Mouse (Mus musculus) layer of hippocampus, postnatal 25 days (tissue): Measurements from ENCODE around the gene Cdsn. TPM values are rescaled to one million over a fixed set of nuclear protein-coding genes. Genes with fewer than 3 reads are reported as not detected.
A peak's percentile ranks its signal among the peaks of the same experiment; 100 is the strongest.

ENCODE experiments used
- DNase-seq, 2 experiments: peaks; one replicate each; pipeline ENCODE4 v3.0.0; 2022; ENCODE audit warnings: mixed read lengths in 2 of 2, low spot score in 1 of 2; ENCODE audit errors: extremely low spot score in 1 of 2
- total RNA-seq, 2 experiments: library from RNA; stranded (reverse); gene quantifications; 2 replicates each; pipeline ENCODE4 v1.2.3; 2021

The Cdsn gene
- total RNA-seq, 2 experiments from 2014 or later: 0.20 to 0.70 TPM

- DNase-seq: no peak
Observed at GRCm38 (mm10) chr17:35567767-35568166, 15.8 kb downstream of the Cdsn start.

GRCm38 (mm10) chr17:35569091-35569944, 17.4 kb downstream of the Cdsn start:
- no peak for DNase-seq

GRCm38 (mm10) chr17:35570836-35571235, 18.9 kb downstream of the Cdsn start:
- DNase-seq: no peak

DNA sequence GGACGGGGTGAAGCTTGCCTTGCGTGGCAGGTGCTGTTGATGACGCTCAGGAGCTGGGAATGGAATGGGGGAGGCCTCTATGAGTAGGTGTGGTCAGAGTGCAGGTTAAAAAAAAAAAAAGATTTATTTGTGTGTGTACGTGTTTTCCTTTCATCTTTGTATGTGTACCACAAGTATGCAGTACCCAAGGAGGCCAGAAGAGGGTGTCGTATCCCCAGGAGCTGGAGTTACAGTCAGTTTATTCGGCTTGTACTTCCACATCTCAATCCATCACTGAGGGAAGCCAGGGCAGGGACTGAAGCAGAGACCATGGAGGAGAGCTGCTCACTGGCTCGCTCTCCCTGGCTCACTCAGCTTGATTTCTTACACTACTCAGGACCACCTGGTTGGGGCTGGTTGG, 19.5 kb downstream of the Cdsn start:
- DNase-seq: no peak

- DNase-seq: peak; percentile 41 to 92
Observed at GRCm38 (mm10) chr17:35578211-35578610, 26.3 kb downstream of the Cdsn start.

DNA sequence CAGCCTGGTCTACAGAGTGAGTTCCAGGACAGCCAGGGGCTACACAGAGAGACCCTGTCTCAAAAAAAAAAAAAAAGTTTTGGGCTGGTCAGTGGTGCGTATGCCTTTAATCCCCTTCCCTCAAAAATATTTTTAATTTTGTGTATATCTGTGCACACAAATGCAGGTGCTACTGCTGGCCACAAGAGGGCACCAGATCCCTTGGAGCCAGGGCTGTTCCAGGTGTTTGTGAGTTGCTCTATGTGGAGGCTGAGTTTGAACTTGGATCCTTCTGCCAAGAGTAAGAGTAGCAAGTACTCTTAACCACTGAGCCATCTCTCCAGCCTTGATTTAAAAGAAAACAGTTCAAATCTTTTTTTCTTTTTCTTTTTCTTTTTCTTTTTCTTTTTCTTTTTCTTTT, 31.0 kb downstream of the Cdsn start:
- no peak for DNase-seq

GRCm38 (mm10) chr17:35584330-35584937, 32.5 kb downstream of the Cdsn start:
- peak; percentile 71 to 94 for DNase-seq

GRCm38 (mm10) chr17:35587291-35587690, 35.4 kb downstream of the Cdsn start:
- DNase-seq: no peak

GRCm38 (mm10) chr17:35588387-35588786, 36.5 kb downstream of the Cdsn start:
- no peak for DNase-seq

- peak; percentile 68 to 89 for DNase-seq
Observed at GRCm38 (mm10) chr17:35590410-35591218, 38.7 kb downstream of the Cdsn start.

GRCm38 (mm10) chr17:35591219-35591578, 39.3 kb downstream of the Cdsn start:
- DNase-seq: no peak

- DNase-seq: no peak
Observed at GRCm38 (mm10) chr17:35591731-35592130, 39.8 kb downstream of the Cdsn start.

DNA sequence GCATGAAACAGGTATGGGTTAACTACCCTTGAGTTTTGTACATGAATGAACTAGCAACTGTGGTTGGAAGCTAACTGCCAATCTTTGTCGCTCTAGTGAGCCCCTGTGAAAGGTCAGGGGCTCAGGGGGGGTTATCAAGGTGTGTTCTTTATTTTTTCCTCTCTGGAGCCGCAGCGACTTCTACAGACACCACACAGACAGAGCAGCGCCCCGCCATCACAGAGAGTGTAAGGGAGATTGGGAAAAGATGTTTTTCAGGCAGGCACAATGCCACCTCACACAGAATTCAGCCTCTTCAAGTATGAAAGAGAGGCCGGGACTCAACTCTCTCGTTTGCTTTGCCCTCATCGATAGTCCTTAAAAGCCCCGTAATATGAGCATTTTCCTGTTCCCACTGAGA, 40.2 kb downstream of the Cdsn start:
- DNase-seq: no peak

GRCm38 (mm10) chr17:35593786-35594185, 41.9 kb downstream of the Cdsn start:
- no peak for DNase-seq

DNA sequence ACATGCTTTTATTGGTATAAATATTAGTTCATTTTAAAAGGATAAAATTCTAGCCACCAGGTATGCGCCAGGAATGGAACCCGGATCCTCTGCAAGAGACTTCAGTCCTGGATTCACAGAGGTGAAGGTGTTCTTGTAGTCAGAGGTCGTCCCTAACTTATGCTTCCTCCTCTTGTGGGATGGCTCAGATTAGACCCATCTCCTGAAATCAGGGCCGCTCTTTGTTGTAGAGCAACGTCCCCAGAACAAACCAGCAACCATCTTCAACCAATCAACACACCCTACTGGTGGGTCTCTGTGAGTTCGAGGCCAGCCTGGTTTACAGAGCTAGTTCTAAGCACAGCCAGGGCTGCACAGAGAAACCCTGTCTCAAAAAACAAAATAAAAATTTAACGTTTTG, 42.5 kb downstream of the Cdsn start:
- DNase-seq: no peak

GRCm38 (mm10) chr17:35597399-35597798, 45.5 kb downstream of the Cdsn start:
- no peak for DNase-seq

GRCm38 (mm10) chr17:35601249-35601648, 49.3 kb downstream of the Cdsn start, which contains the start of gene Sfta2:
Gene Sfta2, plus strand, starts transcription at chr17:35601549.
- DNase-seq: no peak

GRCm38 (mm10) chr17:35601736-35602354, 49.9 kb downstream of the Cdsn start:
- no peak for DNase-seq
